Mouse (Mus musculus): ENCODE measurements around the gene Ccdc88c.

Gene Ccdc88c

GRCm38 (mm10) chr12:100997830-100998563 is 30.9 kb downstream of the Ccdc88c start:
- no peak for DNase-seq (ENCODE audit: low spot score in 2 of 2)

- DNase-seq (ENCODE audit: low spot score in 2 of 2): no peak
These were observed 32.4 kb downstream of the Ccdc88c start for GRCm38 (mm10) chr12:100996378-100996898.

- no peak for DNase-seq (ENCODE audit: low spot score in 2 of 2)
These were observed 33.1 kb downstream of the Ccdc88c start for GRCm38 (mm10) chr12:100995607-100996377.

- no peak for DNase-seq (ENCODE audit: low spot score in 2 of 2)
These were observed 34.5 kb downstream of the Ccdc88c start for GRCm38 (mm10) chr12:100994140-100995015.

GRCm38 (mm10) chr12:100993146-100993545 is 35.7 kb downstream of the Ccdc88c start:
- DNase-seq (ENCODE audit: low spot score in 2 of 2): no peak

GRCm38 (mm10) chr12:100992505-100992904 is 36.4 kb downstream of the Ccdc88c start:
- DNase-seq (ENCODE audit: low spot score in 2 of 2): no peak

- no peak for DNase-seq (ENCODE audit: low spot score in 2 of 2)
These were observed 37.7 kb downstream of the Ccdc88c start for GRCm38 (mm10) chr12:100991119-100991518.

- DNase-seq (ENCODE audit: low spot score in 2 of 2): no peak
These were observed 38.6 kb downstream of the Ccdc88c start for GRCm38 (mm10) chr12:100990291-100990690.

GRCm38 (mm10) chr12:100989780-100990288 is 39.0 kb downstream of the Ccdc88c start:
- DNase-seq (ENCODE audit: low spot score in 2 of 2): no peak

- peak in 1 of 2 experiments; percentile 44 for DNase-seq (ENCODE audit: low spot score in 2 of 2)
These were observed 40.3 kb downstream of the Ccdc88c start for GRCm38 (mm10) chr12:100988324-100989130.

GRCm38 (mm10) chr12:100986423-100986822 is 42.4 kb downstream of the Ccdc88c start:
- no peak for DNase-seq (ENCODE audit: low spot score in 2 of 2)

- no peak for DNase-seq (ENCODE audit: low spot score in 2 of 2)
These were observed 43.1 kb downstream of the Ccdc88c start for GRCm38 (mm10) chr12:100985793-100986157.

- DNase-seq (ENCODE audit: low spot score in 2 of 2): no peak
These were observed 43.6 kb downstream of the Ccdc88c start for GRCm38 (mm10) chr12:100985050-100985792.

GRCm38 (mm10) chr12:100983565-100983964 is 45.3 kb downstream of the Ccdc88c start:
- DNase-seq (ENCODE audit: low spot score in 2 of 2): no peak

GRCm38 (mm10) chr12:100982217-100982616 is 46.6 kb downstream of the Ccdc88c start:
- DNase-seq (ENCODE audit: low spot score in 2 of 2): no peak

GRCm38 (mm10) chr12:100980551-100981008 is 48.3 kb downstream of the Ccdc88c start:
- DNase-seq (ENCODE audit: low spot score in 2 of 2): no peak

- no peak for DNase-seq (ENCODE audit: low spot score in 2 of 2)
These were observed 49.2 kb downstream of the Ccdc88c start for GRCm38 (mm10) chr12:100979616-100980015.

GRCm38 (mm10) chr12:100977958-100978725 is 50.7 kb downstream of the Ccdc88c start:
- no peak for DNase-seq (ENCODE audit: low spot score in 2 of 2)

GRCm38 (mm10) chr12:100977551-100977950 is 51.3 kb downstream of the Ccdc88c start:
- DNase-seq (ENCODE audit: low spot score in 2 of 2): no peak
